Mouse (Mus musculus): ENCODE data around the gene Lcmt2.
"Not testable (repeated sequence)": the region's sequence is repeated elsewhere in the genome, so short reads cannot be mapped to it uniquely, and the experiment has no call there.

The Lcmt2 gene

DNA sequence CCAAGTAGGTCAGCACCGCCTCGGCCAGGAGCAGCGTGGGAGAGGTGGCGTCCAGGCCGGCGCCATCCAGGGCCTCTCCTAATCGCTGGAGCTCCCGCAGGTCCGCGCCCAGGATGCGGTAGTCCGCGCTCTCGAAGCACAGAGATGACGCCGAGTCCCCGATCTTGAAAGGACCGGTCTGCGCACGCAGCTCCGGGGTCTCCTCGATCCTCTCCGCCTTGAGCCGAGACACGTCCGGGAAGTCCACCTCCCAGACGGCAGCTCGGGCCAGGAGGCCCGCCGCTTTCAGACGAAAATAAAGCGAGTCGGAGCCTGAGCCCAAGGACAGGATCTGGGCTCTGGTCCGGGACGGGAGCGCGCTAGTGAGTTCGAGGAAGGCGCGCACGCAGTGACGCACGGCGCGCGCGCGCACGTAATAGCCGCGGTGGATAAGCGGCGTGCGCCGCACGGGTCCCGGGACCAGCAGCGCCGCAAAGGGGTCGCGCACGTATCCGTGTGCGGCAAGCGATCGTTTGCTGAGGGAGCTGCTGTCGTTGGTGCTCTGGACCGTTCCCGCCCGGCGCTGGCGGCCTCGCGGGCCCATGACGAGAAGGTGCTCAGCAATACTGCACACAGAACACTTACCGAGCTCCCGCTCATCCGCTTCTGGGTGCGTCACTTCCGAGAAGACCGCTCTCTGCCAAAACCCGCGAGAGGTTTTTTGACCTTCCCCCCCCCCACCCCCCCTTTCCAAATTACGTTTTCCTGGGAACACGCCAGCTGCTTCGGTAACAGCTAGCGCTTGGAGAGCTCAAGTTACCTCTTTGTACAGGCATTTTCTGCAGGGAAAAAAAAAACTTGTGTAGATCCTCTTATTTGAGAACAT, at the start of gene Lcmt2, which contains the start of gene Adal:
Lcmt2 (minus strand) TSS at position 636 of the 865 bp plus-strand sequence.
Adal (plus strand) TSS at position 411 of the 865 bp plus-strand sequence.
- peak; percentile 100 for DNase-seq

DNA sequence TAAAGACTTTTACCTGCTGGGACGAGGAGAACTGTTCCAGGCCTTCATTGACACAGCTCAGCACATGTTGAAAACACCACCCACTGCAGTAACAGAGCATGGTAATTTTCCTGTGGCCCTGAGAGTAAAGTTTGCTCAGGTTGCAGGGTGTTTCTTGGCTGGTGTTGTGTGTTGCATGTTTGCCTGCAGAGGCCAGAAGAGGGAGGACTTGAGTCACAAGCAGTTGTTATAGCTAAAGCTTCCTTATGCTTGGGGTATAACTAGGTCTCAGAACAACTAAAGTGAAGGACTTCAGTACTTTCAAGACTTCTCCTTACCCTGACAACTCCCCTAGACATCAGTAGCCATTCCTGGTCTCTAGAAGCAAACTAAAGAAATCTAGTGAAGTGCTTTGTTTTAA, 48.1 kb upstream of the Lcmt2 start:
- DNase-seq, result peak; percentile 43

DNA sequence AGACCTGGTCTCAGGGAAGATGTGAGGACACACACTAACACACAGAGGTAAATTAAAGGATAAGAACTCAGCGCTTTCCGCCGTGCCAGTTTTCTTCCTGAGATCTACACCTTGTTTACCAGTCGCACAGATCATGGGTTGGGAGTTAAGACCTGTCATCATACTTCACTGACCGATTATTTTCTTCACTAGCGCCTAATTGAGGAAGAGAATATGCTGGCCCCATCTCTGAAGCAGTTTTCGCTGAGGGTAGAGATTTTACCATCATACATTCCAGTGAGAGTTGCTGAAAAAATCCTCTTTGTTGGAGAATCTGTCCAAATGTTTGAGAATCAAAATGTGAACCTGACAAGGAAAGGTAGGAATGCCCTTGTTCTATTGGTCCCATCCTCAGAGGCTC, 43.7 kb upstream of the Lcmt2 start:
- DNase-seq, result peak; percentile 64

DNA sequence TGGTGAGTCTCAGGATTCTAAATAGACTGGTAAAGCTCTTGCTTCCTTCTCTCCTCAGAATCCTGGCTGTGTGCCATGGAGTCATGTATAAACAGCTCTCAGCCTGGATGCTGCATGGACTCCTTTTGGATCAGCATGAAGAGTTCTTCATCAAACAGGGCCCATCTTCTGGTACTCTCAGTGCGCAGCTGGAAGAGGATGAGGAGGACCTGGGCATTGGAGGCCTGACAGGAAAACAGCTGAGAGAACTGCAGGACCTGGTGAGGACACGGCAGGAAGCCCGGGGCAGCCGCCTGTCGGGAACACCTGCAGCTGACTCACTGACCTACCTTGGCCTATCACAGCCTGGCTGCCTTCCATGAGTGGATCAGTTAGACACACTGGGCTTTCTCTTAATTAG, 43.0 kb upstream of the Lcmt2 start:
- DNase-seq, result peak; percentile 68

DNA sequence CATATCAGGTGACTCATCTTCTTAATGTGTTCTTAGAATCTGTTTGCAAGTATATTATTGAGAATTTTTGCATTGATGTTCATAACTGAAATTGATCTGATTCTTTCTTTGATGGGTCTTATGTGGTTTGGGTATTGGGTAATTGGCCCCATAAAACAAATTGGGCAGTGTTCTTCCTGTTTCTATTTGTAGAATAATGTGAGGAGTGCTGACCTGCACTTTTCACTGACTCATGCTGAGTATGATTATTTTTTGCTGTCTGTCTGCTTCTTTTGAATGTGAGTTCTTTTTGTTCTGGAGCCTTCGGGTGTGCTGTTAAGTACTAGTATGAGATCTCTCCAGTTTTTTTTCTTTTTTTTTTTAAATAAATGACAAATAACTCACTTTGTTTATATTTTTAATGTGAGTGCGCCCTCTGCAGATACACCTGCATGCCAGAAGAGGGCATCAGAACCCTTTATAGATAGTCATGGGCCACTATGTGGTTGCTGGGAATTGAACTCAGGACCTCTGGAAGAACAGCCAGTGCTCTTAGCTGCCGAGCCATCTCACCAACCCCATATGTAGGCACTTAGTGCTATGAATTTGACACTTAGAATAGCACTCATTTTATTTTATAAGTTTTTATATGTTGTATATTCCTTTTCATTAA, 38.5 kb upstream of the Lcmt2 start:
- peak; percentile 57 for DNase-seq

DNA sequence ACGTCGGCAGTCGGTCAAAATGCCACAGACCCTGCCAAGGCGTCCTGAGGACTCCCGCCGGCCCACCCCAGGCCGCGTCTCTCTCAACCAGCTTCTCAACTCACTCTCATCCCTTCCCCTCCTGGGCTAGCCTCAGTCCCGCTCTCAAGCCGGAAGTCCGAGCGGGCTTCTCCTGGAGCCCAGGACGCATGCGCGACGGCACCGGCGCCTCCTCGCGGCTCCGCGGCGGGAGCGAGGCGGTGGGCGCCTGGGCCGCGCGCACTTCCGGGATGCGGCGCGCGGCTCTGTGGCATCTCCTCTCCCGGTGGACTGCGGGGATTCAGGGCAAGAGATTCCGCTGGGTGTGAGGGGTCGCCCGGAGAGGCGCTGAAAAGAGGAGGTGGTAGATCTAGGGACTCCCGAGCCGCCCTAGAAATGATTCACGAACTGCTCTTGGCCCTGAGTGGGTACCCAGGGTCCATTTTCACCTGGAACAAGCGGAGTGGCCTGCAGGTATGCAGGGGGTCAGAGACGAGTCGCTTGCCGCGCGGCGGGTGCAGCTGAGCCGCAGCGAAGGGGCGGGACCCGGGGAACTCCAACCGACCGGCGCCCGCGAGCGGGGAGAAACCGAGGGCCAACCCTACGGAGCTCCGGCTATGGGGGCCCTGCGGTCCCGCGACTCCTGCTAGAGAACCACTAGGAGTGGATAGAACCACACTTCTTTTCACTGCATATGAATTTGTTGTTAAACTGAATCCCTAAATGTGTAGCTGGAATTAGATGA, 30.7 kb upstream of the Lcmt2 start, which contains the start of gene Zscan29:
Zscan29 (minus strand) TSS at position 146 of the 763 bp plus-strand sequence.
- peak; percentile 99 for DNase-seq

DNA sequence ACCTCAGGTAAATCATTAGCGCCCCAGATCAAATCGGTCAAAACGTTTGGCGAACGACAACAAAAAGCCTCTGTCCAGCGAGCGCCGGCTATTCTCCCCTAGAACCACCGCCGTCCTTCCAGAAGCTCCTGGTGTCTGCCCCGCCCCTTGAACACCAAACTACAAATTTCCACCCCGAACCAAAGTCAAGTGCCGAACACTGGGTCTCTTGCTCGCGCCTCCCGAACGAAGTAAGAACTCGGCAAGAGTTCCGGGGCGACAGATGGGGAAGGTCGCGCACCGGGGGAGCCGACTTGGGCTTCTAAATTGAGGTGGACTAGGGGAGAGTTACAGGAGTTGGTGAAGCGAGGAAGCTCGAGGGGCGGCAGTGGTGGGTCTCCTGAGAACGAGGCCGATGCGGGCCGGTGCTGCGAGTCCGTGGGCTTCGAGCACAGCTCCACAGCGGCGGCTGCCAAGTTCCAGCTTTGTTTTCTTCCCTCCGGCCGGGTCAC, 30.1 kb upstream of the Lcmt2 start, which contains the start of gene Tubgcp4:
Tubgcp4 (plus strand) TSS at position 174 of the 491 bp plus-strand sequence.
- DNase-seq, result no peak

DNA sequence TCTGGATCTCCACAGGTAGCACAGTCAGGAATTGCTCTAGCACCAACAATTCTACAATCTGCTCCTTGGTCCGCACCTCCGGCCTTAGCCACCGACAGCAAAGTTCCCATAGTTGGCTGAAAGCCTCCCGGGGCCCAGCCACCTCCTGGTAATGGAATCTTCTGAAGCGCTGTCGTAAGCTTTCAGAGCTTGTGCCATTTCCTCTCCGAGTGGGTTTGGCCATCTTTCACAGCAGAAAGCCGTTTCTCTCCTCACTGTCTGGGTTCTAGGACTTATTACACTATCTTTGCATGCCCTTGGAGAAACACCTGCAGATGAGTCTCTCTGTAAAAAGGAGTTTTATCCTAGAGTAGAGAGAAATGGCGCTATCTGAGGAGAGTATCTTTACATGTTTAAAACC, 29.4 kb upstream of the Lcmt2 start:
- peak; percentile 92 for DNase-seq

DNA sequence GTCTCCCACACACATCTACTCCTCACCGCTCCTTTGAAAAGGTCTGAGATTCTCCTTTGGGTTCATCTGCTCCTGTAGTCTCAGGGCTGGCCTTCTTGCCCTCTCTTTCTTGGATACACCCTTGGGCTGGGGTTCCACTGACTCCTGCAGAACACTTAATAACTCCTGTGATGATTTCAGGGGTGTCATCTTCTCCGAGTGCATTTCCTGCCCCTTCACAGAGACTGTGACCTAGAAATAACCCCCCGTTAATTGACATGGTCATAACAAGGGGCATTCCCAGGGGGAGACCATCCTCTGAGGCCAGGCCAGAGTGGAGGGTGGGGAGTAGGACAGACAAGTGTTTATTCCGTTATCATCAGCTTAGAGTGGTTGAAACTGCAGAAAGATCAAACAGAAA, 28.7 kb upstream of the Lcmt2 start:
- DNase-seq, result peak; percentile 86

DNA sequence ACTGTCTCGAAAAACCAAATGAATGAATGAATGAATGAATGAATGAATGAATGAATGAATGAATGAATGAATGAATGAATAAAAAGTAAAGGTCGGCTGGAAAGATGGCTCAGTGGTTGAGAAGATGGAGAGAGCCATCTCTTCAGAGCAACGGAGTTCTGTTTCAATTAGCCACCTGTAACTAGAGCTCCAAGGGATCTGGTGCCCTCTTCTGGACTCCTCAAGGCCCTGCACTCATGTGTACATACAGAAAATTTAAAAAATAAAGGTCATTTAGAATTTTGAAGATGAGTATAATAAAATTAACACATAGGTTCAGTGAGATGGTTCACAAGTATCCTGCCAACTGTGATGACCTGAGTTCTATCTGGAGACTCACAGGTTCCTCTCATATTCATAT, 12.6 kb upstream of the Lcmt2 start:
- peak; percentile 21 for DNase-seq

DNA sequence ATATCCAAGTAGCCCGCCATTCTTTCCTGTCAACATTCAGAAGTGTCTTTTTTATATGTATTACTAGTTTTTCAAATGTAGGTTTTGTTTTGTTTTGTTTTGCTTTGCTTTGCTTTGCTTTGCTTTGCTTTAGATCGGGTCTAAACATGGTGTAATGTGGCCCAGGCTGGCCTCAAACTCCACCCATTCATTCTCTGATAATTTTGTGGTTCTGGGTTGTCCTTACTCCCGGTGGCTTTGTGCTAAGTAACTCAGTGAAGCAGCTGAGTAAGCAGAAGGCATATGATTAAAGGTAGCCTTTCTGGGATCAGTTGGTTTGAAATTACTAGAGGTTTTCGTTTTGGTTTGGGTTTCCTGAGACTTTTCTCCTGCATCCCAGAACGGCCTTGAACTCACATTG, 9.2 kb upstream of the Lcmt2 start:
- DNase-seq, result no peak

DNA sequence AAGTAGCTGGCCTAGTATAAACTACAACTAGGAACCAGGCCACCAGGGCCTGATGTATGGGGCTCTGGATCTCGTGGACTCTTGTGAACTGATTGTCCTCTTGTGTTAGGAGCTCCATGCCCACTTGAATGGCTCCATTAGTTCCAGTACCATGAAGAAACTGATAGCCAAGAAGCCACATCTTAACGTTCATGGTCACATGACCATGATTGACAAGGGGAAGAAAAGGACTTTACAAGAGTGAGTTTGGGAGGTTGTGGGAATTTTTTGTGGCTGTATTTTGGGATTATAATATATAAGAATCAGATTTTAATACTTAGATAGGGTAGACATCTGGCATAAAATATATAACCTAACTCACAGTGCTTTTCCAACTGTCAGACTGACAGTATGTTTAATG, 2.0 kb upstream of the Lcmt2 start:
- peak; percentile 68 for DNase-seq

DNA sequence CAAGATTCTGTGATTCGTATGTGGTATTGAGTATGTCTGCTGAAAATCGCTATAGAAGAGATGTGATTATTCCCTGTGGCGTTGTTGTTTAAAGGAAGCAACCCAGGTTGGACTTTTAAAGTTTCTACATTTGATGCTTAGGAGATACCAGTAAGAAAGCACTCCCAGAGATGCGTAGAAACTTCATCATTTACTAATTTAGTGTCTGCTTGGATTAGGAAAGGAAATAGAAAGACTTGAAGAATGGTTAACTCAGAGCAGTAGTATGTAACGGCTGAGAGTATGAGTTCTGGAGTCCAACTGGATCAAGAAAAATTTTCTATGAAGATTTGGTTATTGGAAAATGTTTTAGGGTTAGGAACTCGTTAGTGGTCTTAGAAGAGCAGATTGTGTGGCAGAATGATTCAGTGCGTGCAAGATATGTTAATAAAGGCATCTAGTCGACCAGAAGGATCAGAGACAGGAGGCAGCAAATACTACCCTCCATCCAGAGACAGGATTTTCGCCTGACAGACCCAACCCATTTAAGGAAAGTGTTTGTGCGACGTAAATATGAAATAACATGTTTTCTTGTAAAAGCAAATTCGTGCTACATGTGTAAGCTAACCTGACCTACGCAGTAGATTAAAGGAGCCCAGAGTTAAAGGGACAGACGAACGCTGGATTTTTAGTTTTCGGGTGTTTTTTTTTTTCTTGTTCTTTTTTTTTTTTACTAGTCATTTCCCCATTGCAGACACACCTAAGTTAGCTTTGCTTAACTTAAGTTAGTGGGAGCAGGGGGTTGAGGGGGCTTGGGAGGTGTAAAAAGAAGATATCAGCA, 973 bp upstream of the Lcmt2 start:
- DNase-seq, result peak; percentile 59

DNA sequence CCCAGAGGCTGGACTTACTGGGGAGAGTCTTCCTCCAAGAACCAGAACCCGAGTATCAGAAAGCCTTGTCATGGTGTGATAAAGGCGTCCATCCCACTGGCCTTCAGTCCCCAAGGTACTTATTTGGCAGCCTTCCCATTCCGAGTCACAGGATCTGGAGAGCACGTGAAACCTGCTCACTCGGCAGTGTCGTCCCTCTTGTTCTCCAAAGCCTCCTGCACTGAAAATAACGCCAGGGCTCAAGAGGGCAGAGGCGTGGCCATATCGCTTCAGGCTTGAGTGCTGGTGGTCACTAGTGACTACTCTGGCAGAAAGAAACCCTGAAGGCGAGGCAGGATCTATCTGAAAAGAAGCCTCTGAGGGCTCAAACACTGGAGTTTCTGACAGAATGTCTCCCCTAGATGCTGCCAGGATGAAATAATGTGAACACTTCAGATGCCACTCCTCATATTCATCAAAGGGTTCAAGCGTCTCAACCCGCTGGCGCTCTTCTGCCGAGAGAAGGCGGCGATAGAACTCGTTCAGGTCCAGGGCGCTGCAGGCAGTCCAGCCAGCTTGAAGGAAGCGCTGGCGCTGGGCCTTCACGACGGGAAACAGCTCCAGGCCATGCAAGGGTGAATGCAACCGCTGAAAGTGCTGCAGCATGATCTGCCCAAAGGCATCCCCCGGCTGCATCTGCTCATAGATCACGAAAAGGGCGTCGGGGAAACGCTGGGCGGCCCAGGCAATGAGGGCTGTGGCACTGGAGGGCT, 1.0 kb downstream of the Lcmt2 start:
- DNase-seq, result peak; percentile 96

DNA sequence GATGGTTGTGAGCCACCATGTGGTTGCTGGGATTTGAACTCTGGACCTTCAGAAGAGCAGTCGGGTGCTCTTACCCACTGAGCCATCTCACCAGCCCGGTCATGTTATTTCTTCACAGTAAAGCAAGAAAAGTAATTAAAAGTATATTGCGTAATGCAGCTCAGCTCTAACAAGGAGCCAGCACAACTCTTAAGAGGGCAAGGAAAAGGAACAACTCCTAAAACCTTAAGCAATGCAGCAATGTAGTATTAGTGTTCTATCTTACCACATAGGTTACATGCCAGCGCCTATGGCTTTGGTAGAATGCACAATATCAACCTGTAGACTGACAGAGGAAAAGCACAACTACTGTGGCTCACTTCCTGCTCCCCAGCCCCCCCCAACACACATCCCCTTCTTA, 3.1 kb downstream of the Lcmt2 start:
- peak; percentile 44 for DNase-seq

DNA sequence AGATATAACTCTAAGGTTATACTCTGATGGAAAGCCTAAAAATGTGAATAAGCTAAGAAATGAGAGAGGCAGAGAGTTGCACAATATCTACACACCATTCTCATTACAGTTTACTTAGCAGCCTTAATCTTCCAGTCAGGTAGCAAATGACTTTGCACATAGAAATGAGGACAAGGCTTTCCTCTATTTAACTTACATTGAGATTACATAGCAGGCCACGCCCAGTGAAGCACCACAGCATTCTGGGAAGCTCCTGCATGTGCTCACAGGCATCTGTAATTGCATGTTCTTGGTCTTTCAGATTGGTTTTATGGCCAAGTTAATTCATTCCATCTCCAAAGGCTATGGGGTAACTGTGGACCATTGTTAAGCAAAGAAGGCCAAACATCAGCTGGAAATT, 7.6 kb downstream of the Lcmt2 start:
- peak; percentile 35 for DNase-seq

DNA sequence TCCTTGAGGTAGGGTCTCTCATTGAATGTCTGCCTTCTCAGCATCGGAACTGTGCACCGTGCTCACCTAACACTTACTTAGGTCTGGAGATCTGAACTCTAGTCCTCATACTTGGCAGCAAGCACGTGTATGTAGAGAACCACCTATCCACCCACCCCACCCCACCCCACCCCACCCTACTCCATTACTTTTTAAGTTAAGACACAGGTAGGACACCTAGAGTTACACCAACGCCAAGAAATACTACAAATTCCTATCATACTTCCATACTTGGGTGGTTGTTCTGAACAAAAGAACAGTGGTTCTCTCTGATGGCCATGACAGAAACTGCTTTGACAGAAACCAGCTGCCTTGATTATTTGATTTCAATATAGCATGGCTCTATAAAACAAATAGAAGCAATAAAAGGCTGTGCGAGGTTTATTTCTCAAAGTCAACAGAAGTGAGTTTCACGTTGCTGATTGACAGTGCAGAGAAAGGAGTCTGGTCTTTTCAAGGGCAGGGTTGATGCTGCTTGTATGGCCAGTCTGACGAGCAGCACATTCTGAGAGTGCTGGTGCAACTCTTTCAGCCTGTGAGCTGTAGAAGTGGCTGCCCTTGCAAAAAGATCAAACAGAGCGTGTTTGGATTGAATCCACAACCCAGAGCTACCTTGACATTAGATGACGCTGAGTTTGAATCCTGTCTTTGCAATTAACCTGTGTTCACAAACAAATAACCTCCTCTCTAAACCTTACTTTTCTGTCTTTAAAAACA, 11.4 kb downstream of the Lcmt2 start:
- DNase-seq, result peak; percentile 11

DNA sequence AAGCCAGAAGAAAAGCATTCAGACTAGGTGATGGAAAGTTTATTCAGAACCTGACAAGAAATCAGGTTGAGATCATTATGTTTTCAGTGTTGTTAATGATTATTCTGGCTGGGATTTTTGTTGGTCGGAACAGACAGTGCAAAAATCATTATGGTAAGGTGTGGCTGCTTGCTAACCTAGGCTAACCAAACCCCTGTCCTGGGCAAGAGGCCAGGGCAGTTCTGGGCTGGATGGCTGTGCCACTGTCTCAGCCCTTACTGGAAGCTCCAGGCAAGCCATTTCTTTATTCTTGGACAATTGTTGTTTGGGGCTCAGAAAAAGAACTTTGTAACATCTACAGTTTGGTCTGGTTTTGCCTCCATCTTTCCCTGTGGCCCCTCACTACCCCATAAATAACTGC, 12.9 kb downstream of the Lcmt2 start:
- DNase-seq, result no peak

DNA sequence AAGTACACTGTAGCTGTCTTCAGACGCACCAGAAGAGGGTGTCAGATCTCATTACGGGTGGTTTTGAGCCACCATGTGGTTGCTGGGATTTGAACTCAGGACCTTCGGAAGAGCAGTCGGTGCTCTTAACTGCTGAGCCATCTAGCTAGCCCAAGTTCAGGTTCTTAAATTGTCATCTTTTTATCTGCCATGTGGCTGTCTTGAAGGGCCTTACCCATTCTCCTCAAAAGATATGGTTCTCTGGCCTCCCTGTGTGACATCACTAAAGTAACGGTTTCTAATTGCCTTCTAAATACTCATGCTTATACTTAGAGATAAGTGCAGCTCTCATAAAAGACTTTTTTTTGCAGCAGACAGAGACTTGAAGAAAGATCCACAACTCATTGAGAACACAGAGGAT, 14.2 kb downstream of the Lcmt2 start:
- DNase-seq, result not testable (repeated sequence)

DNA sequence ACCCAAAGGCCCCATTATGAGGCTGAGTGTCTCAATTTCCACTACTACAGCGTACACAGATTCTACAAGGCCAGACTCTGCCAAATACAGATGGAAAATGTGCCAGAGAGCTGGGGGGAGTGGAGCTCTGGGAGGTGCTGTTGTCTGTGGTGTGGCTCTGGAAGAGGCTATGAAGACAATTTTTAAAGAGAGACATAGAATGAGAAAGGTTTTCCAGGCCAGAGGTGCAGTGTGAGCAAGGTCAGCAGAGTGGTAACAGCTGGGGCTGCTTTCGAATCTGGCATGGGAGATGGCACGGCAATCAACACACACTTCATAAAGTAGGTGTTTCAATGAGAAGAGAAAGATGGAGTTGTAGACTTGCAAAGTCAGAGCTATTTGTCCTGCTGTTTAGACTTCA, 21.2 kb downstream of the Lcmt2 start:
- peak; percentile 61 for DNase-seq

DNA sequence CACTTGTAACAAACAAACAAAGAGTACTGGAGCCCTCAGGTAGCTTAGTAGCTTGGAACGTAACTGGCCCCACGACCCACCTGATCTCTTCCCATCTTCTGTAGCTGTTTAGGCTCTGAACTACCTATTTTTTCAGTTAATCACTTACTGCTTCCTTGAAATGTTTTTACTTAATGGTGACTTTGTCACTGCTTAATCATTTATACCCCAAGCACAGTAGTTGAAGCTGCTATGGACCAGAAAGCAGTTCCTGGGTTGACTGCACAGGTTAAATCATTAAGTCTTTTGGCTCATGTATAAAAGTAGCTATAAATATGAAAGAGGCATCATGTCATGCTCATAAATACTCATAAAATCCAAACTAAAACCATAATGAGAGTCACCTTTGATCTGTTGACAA, 25.0 kb downstream of the Lcmt2 start:
- DNase-seq, result no peak
